Mouse (Mus musculus) A20 (cell line): ENCODE results near the gene Slc38a3.
A peak's percentile ranks its signal among the peaks of the same experiment; 100 is the strongest.

Source experiments
- DNase-seq: peaks from one replicate; pipeline ENCODE4 v3.0.0-alpha.2; 2011; ENCODE audit warnings: low read depth, low spot score

Slc38a3 gene

GRCm38 (mm10) chr9:107619546-107619879, 49.8 kb downstream of the Slc38a3 start:
- no peak for DNase-seq

- no peak for DNase-seq
These were observed 50.4 kb downstream of the Slc38a3 start for GRCm38 (mm10) chr9:107618778-107619545.

- DNase-seq = no peak
These were observed 51.2 kb downstream of the Slc38a3 start for GRCm38 (mm10) chr9:107618098-107618497.

GRCm38 (mm10) chr9:107617461-107617860, 51.9 kb downstream of the Slc38a3 start:
- no peak for DNase-seq

- no peak for DNase-seq
These were observed 54.3 kb downstream of the Slc38a3 start for GRCm38 (mm10) chr9:107615035-107615434.

GRCm38 (mm10) chr9:107612945-107613569, 56.3 kb downstream of the Slc38a3 start:
- DNase-seq = no peak

- peak; percentile 95 for DNase-seq
These were observed 57.0 kb downstream of the Slc38a3 start for GRCm38 (mm10) chr9:107612191-107612944.

- DNase-seq = peak; percentile 37
These were observed 57.7 kb downstream of the Slc38a3 start for GRCm38 (mm10) chr9:107611456-107612190.

- no peak for DNase-seq
These were observed 59.9 kb downstream of the Slc38a3 start for GRCm38 (mm10) chr9:107609433-107609830.

GRCm38 (mm10) chr9:107608741-107609432, 60.4 kb downstream of the Slc38a3 start, which contains the start of gene Sema3b:
Gene Sema3b, minus strand, starts transcription at chr9:107609229.
- no peak for DNase-seq

- DNase-seq = no peak
These were observed 61.6 kb downstream of the Slc38a3 start for GRCm38 (mm10) chr9:107607653-107608245.

- DNase-seq = no peak
These were observed 62.3 kb downstream of the Slc38a3 start for GRCm38 (mm10) chr9:107607036-107607435.

GRCm38 (mm10) chr9:107606591-107606990, 62.7 kb downstream of the Slc38a3 start:
- no peak for DNase-seq

GRCm38 (mm10) chr9:107605041-107605661, 64.2 kb downstream of the Slc38a3 start:
- DNase-seq = no peak

- peak; percentile 87 for DNase-seq
These were observed 66.1 kb downstream of the Slc38a3 start for GRCm38 (mm10) chr9:107603251-107603650.

- peak; percentile 90 for DNase-seq
These were observed 67.2 kb downstream of the Slc38a3 start for GRCm38 (mm10) chr9:107602068-107602648.

- DNase-seq = no peak
These were observed 68.1 kb downstream of the Slc38a3 start for GRCm38 (mm10) chr9:107601275-107601674.

- DNase-seq = no peak
These were observed 68.6 kb downstream of the Slc38a3 start for GRCm38 (mm10) chr9:107600745-107601144.
